Mouse (Mus musculus): ENCODE data around the gene Slc7a7.

The Slc7a7 gene

DNA sequence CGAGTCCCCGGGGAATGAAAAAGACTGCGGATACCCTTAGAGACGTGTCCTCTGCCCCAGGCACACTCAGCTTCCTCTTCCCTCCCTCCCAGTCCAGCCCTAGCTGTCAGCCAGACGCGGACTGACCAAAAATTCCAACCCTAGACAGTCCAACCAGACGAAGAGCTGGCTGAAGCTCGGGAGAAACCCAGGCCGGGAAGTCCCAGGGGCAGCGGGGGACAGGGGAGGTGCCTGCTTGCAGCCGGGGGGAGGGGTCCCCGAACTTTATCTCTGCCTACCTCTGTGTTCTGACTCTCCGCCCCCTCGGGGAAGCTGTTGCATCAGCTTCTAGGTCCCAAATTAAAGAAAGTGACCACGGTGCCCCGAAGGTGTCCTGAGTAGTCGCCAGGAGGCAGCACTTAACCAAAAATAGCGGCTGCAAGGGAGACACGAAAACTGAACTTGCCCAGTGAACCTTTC is at the start of gene Slc7a7:
Gene Slc7a7, minus strand, starts transcription at position 158 of the 459 bp plus-strand sequence.
- no peak for DNase-seq (ENCODE audit: low spot score in 2 of 2)

- peak; percentile 67 to 69 for DNase-seq (ENCODE audit: low spot score in 2 of 2)
Observed at GRCm38 (mm10) chr14:54464293-54465005, 46.9 kb upstream of the Slc7a7 start.

- peak; percentile 82 to 88 for DNase-seq (ENCODE audit: low spot score in 2 of 2)
Observed at GRCm38 (mm10) chr14:54463959-54464292, 46.3 kb upstream of the Slc7a7 start, which contains the start of gene Lrp10. Gene Lrp10 (plus strand): TSS chr14:54464137.

DNA sequence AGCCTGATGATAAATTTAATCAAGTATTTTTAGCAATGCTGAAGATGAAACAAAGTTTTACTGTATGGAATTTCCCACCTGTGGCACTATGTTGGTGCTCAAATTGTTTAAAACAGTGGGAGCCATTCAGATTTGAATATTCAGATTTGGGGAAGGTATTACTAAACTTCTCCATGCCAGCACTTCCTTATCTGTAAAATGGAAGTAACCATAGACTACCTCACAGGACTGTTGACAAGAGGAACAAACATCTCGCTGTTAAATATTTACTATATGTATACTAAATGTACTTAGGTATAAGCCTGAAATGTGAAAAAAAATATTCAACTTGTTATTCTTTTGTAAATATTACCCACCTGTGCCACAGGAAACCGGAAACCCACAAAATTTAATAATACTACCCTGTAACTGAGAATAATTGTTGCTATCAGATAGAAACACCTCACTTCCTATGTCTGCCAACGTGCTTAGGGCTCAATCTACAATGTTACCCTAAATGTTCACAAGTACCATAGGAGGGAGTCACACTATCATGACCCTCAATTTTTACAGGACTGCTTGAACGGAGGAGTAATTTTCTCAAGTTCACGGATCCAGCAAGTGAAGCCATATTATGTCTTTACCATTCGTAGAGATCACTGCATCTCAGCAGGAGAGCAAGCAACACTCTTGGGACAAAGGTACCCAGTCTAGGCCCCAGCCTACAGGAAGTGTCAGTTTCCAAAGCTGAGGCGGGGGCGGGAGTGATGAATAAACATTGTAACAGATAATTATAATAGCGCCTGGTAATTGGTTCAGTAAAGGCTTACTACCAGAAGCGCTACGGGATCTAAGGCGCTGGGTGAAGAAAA is 45.8 kb upstream of the Slc7a7 start:
- no peak for DNase-seq (ENCODE audit: low spot score in 2 of 2)

GRCm38 (mm10) chr14:54462146-54462545 is 44.6 kb upstream of the Slc7a7 start:
- DNase-seq (ENCODE audit: low spot score in 2 of 2) = no peak

- no peak for DNase-seq (ENCODE audit: low spot score in 2 of 2)
Observed at GRCm38 (mm10) chr14:54457907-54458569, 40.5 kb upstream of the Slc7a7 start.

GRCm38 (mm10) chr14:54454669-54455528 is 37.3 kb upstream of the Slc7a7 start:
- no peak for DNase-seq (ENCODE audit: low spot score in 2 of 2)

GRCm38 (mm10) chr14:54453566-54453965 is 36.0 kb upstream of the Slc7a7 start:
- DNase-seq (ENCODE audit: low spot score in 2 of 2) = no peak

- DNase-seq (ENCODE audit: low spot score in 2 of 2) = no peak
Observed at GRCm38 (mm10) chr14:54445476-54445875, 27.9 kb upstream of the Slc7a7 start.

DNA sequence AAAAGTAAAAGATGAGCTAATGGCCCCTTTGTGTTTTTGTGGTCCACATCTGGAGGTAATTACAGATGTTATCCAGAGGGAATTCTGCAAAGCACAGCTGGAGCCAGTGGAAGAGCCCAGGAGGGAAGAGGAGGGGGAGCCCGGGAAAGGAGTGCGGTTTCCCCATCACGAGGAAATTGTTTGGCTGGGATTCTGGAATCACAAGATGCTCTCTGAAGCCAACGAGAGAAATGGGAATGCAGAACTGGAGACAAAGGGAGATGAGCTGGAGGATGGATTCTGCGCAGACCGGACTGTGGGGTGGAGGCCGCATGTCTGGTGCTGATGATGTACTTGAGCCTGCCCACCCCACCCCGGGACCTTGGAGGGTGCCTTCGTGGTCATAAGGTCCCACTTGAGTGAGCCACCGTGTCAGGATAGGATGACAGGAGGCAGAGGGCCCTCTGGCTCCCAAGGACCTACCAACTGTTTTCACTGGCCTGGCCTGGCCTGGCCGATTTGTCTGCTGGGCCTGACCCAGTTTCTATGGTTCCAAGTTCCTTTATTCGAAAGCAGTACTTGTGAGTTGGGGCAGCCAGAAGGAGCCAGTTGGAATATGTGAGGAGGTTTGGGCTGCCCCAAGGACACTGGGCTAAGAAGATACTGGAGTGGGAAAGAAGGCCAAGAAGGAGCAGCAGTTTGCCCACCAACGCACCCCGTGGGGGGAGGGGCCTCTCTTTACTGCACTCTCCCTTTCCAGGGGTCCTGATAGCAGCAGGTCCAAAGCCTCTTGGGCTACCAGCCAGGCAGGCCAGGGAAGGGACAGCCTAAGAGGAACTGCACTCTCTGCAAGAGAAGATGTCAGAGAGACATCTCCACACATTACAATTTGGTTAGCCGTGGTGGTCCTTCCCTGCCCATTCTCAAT is 26.4 kb upstream of the Slc7a7 start:
- peak in 1 of 2 experiments; percentile 71 for DNase-seq (ENCODE audit: low spot score in 2 of 2)

DNA sequence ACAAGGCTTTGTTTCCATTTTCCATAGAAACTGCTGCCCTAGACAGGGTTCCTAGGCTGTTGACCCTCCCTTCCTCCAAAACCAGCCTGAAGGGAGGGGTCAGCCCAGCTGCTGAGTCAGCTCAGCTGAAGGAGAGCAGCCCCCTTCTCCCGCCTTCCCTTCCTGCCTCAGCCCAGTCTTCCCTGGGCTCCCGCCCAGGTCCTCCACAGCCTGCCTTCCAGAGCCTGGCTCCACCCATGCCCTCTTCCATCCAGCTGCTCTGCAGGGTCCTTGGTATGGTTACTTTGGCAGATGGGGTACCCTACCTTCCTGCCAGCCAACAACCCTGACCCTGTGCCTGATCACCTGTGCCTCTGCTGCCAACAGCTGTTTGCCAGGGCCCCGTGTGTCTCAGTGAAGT is 25.6 kb upstream of the Slc7a7 start:
- peak in 1 of 2 experiments; percentile 63 for DNase-seq (ENCODE audit: low spot score in 2 of 2)

DNA sequence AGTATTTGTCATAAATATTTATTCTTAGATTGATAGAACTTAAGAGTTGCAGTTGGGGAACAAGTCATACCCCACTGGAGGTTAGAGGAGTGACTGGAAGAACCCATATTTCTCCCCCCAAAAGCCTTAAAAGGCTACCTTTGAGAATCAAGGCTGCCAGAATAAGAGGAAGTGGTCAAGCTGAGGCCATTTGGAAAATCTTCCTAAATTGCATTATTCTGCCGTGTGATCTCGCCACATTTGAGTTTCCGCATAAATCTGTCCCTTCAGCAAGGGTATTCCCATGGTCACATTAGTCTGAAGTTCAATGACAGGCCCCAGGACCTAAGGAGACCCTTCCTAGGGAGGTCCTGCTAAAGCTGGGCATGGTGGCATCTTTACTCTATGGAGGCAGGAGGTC is 25.0 kb upstream of the Slc7a7 start:
- no peak for DNase-seq (ENCODE audit: low spot score in 2 of 2)

DNA sequence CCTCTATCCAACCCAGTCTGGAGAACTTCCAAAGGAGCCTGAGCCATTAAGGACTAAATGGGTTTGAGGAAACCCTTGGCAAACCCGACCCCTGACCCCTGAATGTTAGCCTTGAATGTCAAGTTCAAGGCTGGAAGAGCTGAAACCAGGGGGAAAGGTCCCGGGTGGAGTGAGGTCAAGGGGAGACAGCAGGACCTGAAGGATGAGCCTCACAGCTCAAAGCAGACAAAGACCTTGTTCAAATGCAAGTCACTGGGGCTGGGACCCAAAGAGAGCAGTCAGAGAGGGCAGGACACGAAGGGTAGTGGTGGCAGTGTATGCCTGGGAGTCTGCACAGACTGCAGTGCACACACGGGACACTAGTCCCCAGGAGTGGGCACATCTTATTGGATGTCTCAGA is 23.8 kb upstream of the Slc7a7 start:
- DNase-seq (ENCODE audit: low spot score in 2 of 2) = no peak

- no peak for DNase-seq (ENCODE audit: low spot score in 2 of 2)
Observed at GRCm38 (mm10) chr14:54440538-54440937, 23.0 kb upstream of the Slc7a7 start.

GRCm38 (mm10) chr14:54439610-54440009 is 22.0 kb upstream of the Slc7a7 start:
- DNase-seq (ENCODE audit: low spot score in 2 of 2) = no peak

DNA sequence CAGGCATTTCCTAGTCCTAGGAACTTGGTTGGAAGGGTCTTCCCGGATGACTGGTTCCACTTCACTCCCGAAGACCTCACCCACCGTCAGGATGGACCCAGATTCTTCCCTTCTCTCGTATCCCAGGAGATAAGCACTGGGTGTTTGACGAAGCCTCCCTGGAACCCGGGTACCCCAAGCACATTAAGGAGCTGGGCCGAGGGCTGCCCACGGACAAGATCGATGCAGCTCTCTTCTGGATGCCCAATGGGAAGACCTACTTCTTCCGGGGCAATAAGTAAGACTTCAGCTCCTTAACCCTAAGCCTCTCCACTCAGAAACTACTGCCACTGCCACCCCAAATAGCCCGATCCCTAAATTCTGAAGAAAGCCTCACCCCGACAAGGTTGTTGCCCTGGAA is 21.6 kb upstream of the Slc7a7 start:
- no peak for DNase-seq (ENCODE audit: low spot score in 2 of 2)

- no peak for DNase-seq (ENCODE audit: low spot score in 2 of 2)
Observed at GRCm38 (mm10) chr14:54435194-54435918, 17.8 kb upstream of the Slc7a7 start.

GRCm38 (mm10) chr14:54433941-54434531 is 16.5 kb upstream of the Slc7a7 start:
- peak in 1 of 2 experiments; percentile 58 for DNase-seq (ENCODE audit: low spot score in 2 of 2)

All from urinary bladder, adult 18-20 months (tissue).